Mouse (Mus musculus) midbrain, embryonic 16.5 days (tissue): ENCODE measurements around the gene Ccdc155. TPM values are rescaled to one million over a fixed set of nuclear protein-coding genes. Genes with fewer than 3 reads are reported as not detected.

Source experiments
- ATAC-seq: fragments of 200-750 bp; cut with Nextera tagmentation; 2 replicates; pipeline ENCODE4 v1.8.0; 2017; ENCODE audit warnings: moderate TSS enrichment
- H3K27ac ChIP-seq: fragments of 300-500 bp; sonication (generic); 2 replicates; pipeline ENCODE4 v1.5.1; 2014; ENCODE audit warnings: mild to moderate bottlenecking, low read length, mixed read lengths
- H3K27me3 ChIP-seq: fragments of 300-500 bp; sonication (generic); 2 replicates; pipeline ENCODE4 v1.6.1; 2014; ENCODE audit warnings: low read depth, low read length, mixed read lengths; ENCODE audit not compliant: control insufficient read depth, insufficient read depth
- H3K36me3 ChIP-seq: fragments of 300-500 bp; sonication (generic); 2 replicates; pipeline ENCODE4 v1.6.1; 2014; ENCODE audit warnings: mild to moderate bottlenecking, low read length, moderate library complexity, mixed read lengths; ENCODE audit not compliant: control insufficient read depth, insufficient read depth
- H3K4me1 ChIP-seq: fragments of 300-500 bp; sonication (generic); 2 replicates; pipeline ENCODE4 v1.6.1; 2014; ENCODE audit warnings: mild to moderate bottlenecking, low read length, mixed read lengths; ENCODE audit not compliant: control insufficient read depth, insufficient read depth
- H3K4me2 ChIP-seq: fragments of 300-500 bp; sonication (generic); 2 replicates; pipeline ENCODE4 v1.6.1; 2014; ENCODE audit warnings: mild to moderate bottlenecking, low read length, mixed read lengths
- H3K4me3 ChIP-seq: fragments of 300-500 bp; sonication (generic); 2 replicates; pipeline ENCODE4 v1.5.1; 2014; ENCODE audit warnings: low read depth, mild to moderate bottlenecking, low read length, moderate library complexity, mixed read lengths
- H3K9ac ChIP-seq: fragments of 300-500 bp; sonication (generic); 2 replicates; pipeline ENCODE4 v1.6.1; 2014; ENCODE audit warnings: low read depth, low read length, mixed read lengths
- H3K9me3 ChIP-seq: fragments of 300-500 bp; sonication (generic); replicated peaks from 2 replicates; pipeline ENCODE4 v1.6.1; 2014; ENCODE audit warnings: mild to moderate bottlenecking, low read length, mixed read lengths; ENCODE audit not compliant: control insufficient read depth, poor library complexity, severe bottlenecking
- WGBS: fragments of 180-500 bp; shearing (Covaris S2); extraction: QIAGEN DNeasy Blood & Tissue Kit; methylation state at CpG from one replicate; pipeline ENCODE4 v1.1.7; 2014; 5-methylcytosine and 5-hydroxymethylcytosine counted together
- polyA plus RNA-seq: library from polyadenylated mRNA; unstranded; fragments of >200 nt; fragmentation: Nextera tagmentation; extraction: Ambion mirVana; gene quantifications from 2 replicates; pipeline ENCODE4 v1.2.1, GENCODE M21; 2015

The Ccdc155 gene
- polyA plus RNA-seq, 1 experiment from 2014 or later, result 0.45 TPM

- H3K27me3 ChIP-seq, result peaks cover 2% of the 10 kb centered on the region; the same call in 1 of the 2 replicates
- no peak overlapping the region for H3K9ac ChIP-seq
- ATAC-seq, result no peak
- WGBS, result 89% methylated on average over 12 of the region's 12 CpGs
- H3K4me3 ChIP-seq, result no peak overlapping the region
- H3K27ac ChIP-seq, result no peak overlapping the region
- H3K9me3 ChIP-seq, result no peaks in the 10 kb centered on the region
- peaks cover 7% of the 10 kb centered on the region; the same call in 1 of the 2 replicates for H3K4me1 ChIP-seq
- no peak overlapping the region for H3K4me2 ChIP-seq
- no peaks in the 10 kb centered on the region for H3K36me3 ChIP-seq
Observed at GRCm38 (mm10) chr7:45231192-45231591, 26.5 kb upstream of the Ccdc155 start.

GRCm38 (mm10) chr7:45229459-45230203 lies 24.9 kb upstream of the Ccdc155 start:
- no peak overlapping the region for H3K27ac ChIP-seq
- no peaks in the 10 kb centered on the region for H3K27me3 ChIP-seq
- no peak overlapping the region for H3K9ac ChIP-seq
- ATAC-seq, result no peak
- 0 out of 2 replicates have a peak, but pooled peaks cover 2% of the 10 kb centered on the region for H3K4me1 ChIP-seq
- WGBS, result 86% methylated on average over 7 of the region's 7 CpGs
- no peak overlapping the region for H3K4me3 ChIP-seq
- H3K36me3 ChIP-seq, result no peaks in the 10 kb centered on the region
- no peak overlapping the region for H3K4me2 ChIP-seq
- H3K9me3 ChIP-seq, result no peaks in the 10 kb centered on the region

DNA sequence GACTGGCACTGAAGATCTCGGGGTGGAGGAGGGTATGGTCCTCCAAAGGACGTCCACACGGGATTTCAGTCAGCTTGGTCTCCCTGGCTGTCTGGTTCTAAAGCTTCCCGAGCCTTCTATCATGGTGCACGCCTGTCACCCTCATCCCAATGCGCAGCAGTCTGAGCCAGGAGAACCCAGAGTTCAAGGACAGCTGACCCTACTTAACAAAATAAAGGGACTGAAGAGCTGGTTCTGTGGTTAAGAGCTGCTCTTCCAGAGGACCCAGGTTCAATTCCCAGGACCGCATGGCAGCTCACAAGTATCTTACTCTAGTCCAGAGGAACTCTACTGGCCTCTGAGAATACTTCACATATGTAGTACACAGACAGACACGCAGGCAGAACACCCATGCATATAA lies 24.4 kb upstream of the Ccdc155 start:
- no peak for ATAC-seq
- H3K36me3 ChIP-seq, result no peaks in the 10 kb centered on the region

DNA sequence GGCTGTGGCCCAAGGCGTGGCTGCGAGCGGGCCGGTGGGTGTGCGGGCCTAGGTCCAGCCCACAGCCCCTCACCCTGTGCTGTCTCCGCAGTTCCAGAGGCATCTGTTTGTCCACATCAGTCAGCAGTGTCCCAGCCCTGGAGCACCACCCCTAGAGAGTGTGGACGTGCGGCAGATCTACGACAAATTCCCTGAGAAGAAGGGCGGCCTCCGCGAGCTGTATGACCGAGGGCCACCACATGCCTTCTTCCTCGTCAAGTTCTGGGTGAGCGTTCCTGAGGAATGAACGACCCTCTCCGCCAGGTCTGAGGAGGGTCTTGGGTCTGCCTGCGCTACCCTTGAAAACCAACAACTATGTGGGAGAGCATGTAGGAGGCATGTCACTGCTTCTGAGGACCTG lies 23.9 kb upstream of the Ccdc155 start:
- H3K36me3 ChIP-seq, result no peaks in the 10 kb centered on the region
- WGBS, result 96% methylated on average over 18 of the region's 18 CpGs
- ATAC-seq, result no peak

More for the DNA sequence above, 24.4 kb upstream of the Ccdc155 start:
- no peak overlapping the region for H3K4me3 ChIP-seq
- 0 out of 2 replicates have a peak, but pooled peaks cover under 1% of the 10 kb centered on the region for H3K4me1 ChIP-seq
- no peak overlapping the region for H3K27ac ChIP-seq
- WGBS, result 92% methylated on average over 8 of the region's 8 CpGs
- H3K9ac ChIP-seq, result no peak overlapping the region
- H3K4me2 ChIP-seq, result no peak overlapping the region
- H3K9me3 ChIP-seq, result no peaks in the 10 kb centered on the region
- no peaks in the 10 kb centered on the region for H3K27me3 ChIP-seq

GRCm38 (mm10) chr7:45226421-45226820 lies 21.7 kb upstream of the Ccdc155 start:
- Histone ChIP-seq H3K9me3 (no peaks in the 10 kb centered on the region), H3K4me3 (no peak overlapping the region), H3K4me1 (no peaks in the 10 kb centered on the region), H3K4me2 (no peak overlapping the region), H3K9ac (no peak overlapping the region), H3K27ac (no peak overlapping the region), H3K27me3 (no peaks in the 10 kb centered on the region), H3K36me3 (no peaks in the 10 kb centered on the region)
- ATAC-seq, result no peak
- 98% methylated on average over 5 of the region's 5 CpGs for WGBS

More for the DNA sequence above, 23.9 kb upstream of the Ccdc155 start:
- Histone ChIP-seq H3K4me3 (no peak overlapping the region), H3K4me1 (no peaks in the 10 kb centered on the region), H3K27me3 (no peaks in the 10 kb centered on the region), H3K27ac (no peak overlapping the region), H3K9me3 (no peaks in the 10 kb centered on the region), H3K9ac (no peak overlapping the region), H3K4me2 (no peak overlapping the region)

- no peak overlapping the region for H3K9ac ChIP-seq
- WGBS, result 92% methylated on average over 7 of the region's 7 CpGs
- H3K27me3 ChIP-seq, result no peaks in the 10 kb centered on the region
- no peaks in the 10 kb centered on the region for H3K36me3 ChIP-seq
- no peak overlapping the region for H3K4me3 ChIP-seq
- ATAC-seq, result no peak
- no peaks in the 10 kb centered on the region for H3K9me3 ChIP-seq
- H3K4me2 ChIP-seq, result no peak overlapping the region
- no peaks in the 10 kb centered on the region for H3K4me1 ChIP-seq
- H3K27ac ChIP-seq, result no peak overlapping the region
Observed at GRCm38 (mm10) chr7:45224826-45225225, 20.1 kb upstream of the Ccdc155 start.

- 94% methylated on average over 2 of the region's 2 CpGs for WGBS
- no peaks in the 10 kb centered on the region for H3K9me3 ChIP-seq
- H3K36me3 ChIP-seq, result no peaks in the 10 kb centered on the region
- H3K4me3 ChIP-seq, result no peak overlapping the region
- H3K27ac ChIP-seq, result no peak overlapping the region
- no peak overlapping the region for H3K4me2 ChIP-seq
- H3K9ac ChIP-seq, result no peak overlapping the region
- no peaks in the 10 kb centered on the region for H3K27me3 ChIP-seq
- ATAC-seq, result no peak
- H3K4me1 ChIP-seq, result peaks cover 2% of the 10 kb centered on the region; the same call in 1 of the 2 replicates
Observed at GRCm38 (mm10) chr7:45221680-45222079, 17.0 kb upstream of the Ccdc155 start.

DNA sequence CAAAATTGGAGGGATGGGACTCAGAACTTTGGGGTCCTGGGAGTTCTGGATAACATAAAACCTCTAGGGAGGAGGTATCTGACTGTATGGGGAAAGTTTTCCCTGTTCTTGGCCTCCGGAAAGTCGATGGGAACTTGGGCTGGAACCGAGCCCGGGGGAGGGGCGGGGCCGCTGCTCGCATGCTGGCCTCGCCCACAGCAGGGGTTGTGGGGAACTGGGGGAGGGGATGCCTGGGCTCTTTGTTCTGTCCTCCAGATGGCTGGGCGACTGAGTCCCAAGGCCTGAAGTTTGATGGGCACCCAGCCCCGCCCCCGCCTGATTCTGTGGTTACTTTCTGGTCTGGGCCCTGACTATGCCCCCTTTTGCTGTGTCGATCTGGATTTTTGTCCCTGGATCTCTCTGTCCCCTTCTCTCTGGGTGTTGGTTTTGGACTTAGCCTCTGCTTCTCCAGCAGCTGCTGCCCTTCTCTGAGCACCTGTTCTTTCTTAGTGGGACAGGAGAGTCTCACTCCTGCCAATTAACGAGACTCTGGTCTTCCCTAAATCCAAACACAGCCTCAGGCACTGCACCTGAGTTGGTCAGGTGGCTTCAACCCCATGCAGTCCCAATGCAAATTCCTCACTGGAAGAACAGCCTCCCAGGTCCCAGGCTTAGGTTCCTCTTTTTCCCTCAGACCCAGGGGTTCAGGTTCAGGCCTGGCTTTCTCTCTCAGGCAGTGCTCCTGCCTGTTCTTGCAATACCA lies 11.9 kb upstream of the Ccdc155 start:
- peak overlapping the region; percentile 75 for H3K27ac ChIP-seq
- ATAC-seq, result peak; percentile 77
- no peaks in the 10 kb centered on the region for H3K9me3 ChIP-seq
- H3K4me3 ChIP-seq, result peak overlapping the region; percentile 46
- no peaks in the 10 kb centered on the region for H3K36me3 ChIP-seq
- H3K27me3 ChIP-seq, result peaks cover 8% of the 10 kb centered on the region
- peak overlapping the region; percentile 70 for H3K9ac ChIP-seq
- peaks cover 14% of the 10 kb centered on the region for H3K4me1 ChIP-seq
- peak overlapping the region; percentile 71 for H3K4me2 ChIP-seq
- under 1% methylated on average over 13 of the region's 13 CpGs for WGBS
